In the genomic region with DNA sequence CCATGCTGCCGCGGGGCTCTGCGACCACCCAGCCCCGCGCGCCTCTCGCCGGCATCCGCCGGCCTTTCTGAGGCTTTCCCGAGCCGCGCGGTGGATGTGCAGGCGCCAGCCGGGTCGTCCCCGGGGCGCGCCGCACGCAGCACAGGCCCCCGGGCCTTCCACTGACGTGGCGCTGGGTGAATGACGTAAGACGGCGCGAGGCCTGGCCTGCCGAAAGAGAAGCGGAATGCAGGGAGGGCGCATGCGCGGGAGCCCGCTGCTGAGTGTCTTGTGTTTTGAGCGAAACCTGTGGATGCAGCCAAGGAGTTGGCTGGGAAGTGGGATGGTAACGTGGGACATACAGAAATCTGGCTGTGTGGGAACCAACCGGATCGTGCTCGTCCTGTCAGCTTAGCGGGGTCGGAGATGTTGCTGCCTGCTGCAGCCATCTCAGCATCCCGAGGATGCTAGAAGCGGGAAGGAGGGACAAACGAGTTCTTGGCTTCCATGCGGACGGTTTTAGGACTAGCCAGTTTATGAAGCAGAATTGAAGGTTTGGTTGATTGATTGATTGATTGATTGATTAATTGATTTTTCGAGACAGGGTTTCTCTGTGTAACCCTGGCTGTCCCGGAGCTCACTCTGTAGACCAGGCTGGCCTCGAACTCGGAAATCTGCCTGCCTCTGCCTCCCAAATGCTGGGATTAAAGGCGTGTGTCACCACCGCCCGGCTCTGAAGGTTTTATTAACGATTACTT, we compare ENCODE assay signal across 8 mouse cellular contexts. TPM values are rescaled to one million over a fixed set of nuclear protein-coding genes. Genes with fewer than 3 reads are reported as not detected.
A peak's percentile ranks its signal among the peaks of the same experiment; 100 is the strongest.
DNase-seq lines count a peak whose midpoint lies in the region; ATAC-seq and TF ChIP-seq lines count a peak whose summit lies in the region.

A gene (minus strand): TSS at position 113 of the 737 bp plus-strand sequence.

- peak within 1 kb of the TSS; percentile 99 for H3K9ac ChIP-seq in embryonic facial prominence, embryonic 13.5 days
- peak within 1 kb of the TSS; percentile 87 for H3K9ac ChIP-seq in heart, adult 2 months (ENCODE audit: low read depth, low read length)
- peak within 1 kb of the TSS; percentile 98 for H3K9ac ChIP-seq in limb, embryonic 13.5 days
- H3K9ac ChIP-seq in midbrain, embryonic 16.5 days (ENCODE audit: low read depth, low read length), result peak within 1 kb of the TSS; percentile 92

- no peaks in the 10 kb centered on the region for H3K27me3 ChIP-seq in embryonic facial prominence, embryonic 13.5 days
- no peaks in the 10 kb centered on the region for H3K27me3 ChIP-seq in heart, adult 2 months (ENCODE audit: control insufficient read depth, insufficient read depth, low read length)
- no peaks in the 10 kb centered on the region for H3K27me3 ChIP-seq in limb, embryonic 13.5 days
- H3K27me3 ChIP-seq in midbrain, embryonic 16.5 days (ENCODE audit: control insufficient read depth, insufficient read depth, low read depth, low read length), result no peaks in the 10 kb centered on the region

- peaks cover 17% of the 10 kb centered on the region for H3K4me1 ChIP-seq in embryonic facial prominence, embryonic 13.5 days
- H3K4me1 ChIP-seq in heart, adult 2 months (ENCODE audit: control insufficient read depth, insufficient read depth, low read length), result peaks cover 4% of the 10 kb centered on the region
- H3K4me1 ChIP-seq in limb, embryonic 13.5 days, result peaks cover 20% of the 10 kb centered on the region
- peaks cover 32% of the 10 kb centered on the region for H3K4me1 ChIP-seq in midbrain, embryonic 16.5 days (ENCODE audit: control insufficient read depth, insufficient read depth, low read length)

- no peaks in the 10 kb centered on the region for H3K9me3 ChIP-seq in embryonic facial prominence, embryonic 13.5 days
- 0 out of 2 replicates have a peak, but pooled peaks cover 3% of the 10 kb centered on the region for H3K9me3 ChIP-seq in limb, embryonic 13.5 days
- 0 out of 2 replicates have a peak, but pooled peaks cover 3% of the 10 kb centered on the region for H3K9me3 ChIP-seq in midbrain, embryonic 16.5 days (replicated peaks; ENCODE audit: control insufficient read depth, low read length, poor library complexity, severe bottlenecking)

- no peaks in the 10 kb centered on the region for H3K36me3 ChIP-seq in embryonic facial prominence, embryonic 13.5 days
- peaks cover 3% of the 10 kb centered on the region; the same call in 1 of the 2 replicates for H3K36me3 ChIP-seq in heart, adult 2 months (ENCODE audit: control insufficient read depth, insufficient read depth, low read length)
- H3K36me3 ChIP-seq in limb, embryonic 13.5 days, result no peaks in the 10 kb centered on the region
- no peaks in the 10 kb centered on the region for H3K36me3 ChIP-seq in midbrain, embryonic 16.5 days (ENCODE audit: control insufficient read depth, insufficient read depth, low read length)

- peak; percentile 94 for ATAC-seq in embryonic facial prominence, embryonic 13.5 days (ENCODE audit: insufficient number of reproducible peaks, insufficient read depth, low FRiP score, low TSS enrichment, low read depth)
- ATAC-seq in limb, embryonic 13.5 days (ENCODE audit: low FRiP score, low read depth), result peak; percentile 94
- peak; percentile 91 for ATAC-seq in midbrain, embryonic 16.5 days

- peak; percentile 90 for DNase-seq in 3134 (ENCODE audit: extremely low read depth, insufficient read length, low spot score)
- DNase-seq in adrenal gland, postnatal 36 days, result peak; percentile 98
- peak; percentile 96 to 100 for DNase-seq in heart, adult 2 months
- DNase-seq in kidney, adult 8-10 months, result peak; percentile 94 to 95
- peak; percentile 99 for DNase-seq in spleen, postnatal 10 days (ENCODE audit: low spot score in 2 of 2)

- peak within 1 kb of the TSS; percentile 100 for H3K4me3 ChIP-seq in embryonic facial prominence, embryonic 13.5 days
- peak within 1 kb of the TSS; percentile 79 for H3K4me3 ChIP-seq in heart, adult 2 months
- H3K4me3 ChIP-seq in limb, embryonic 13.5 days, result peak within 1 kb of the TSS; percentile 85
- H3K4me3 ChIP-seq in midbrain, embryonic 16.5 days (ENCODE audit: low read depth, low read length), result peak within 1 kb of the TSS; percentile 83

- H3K79me2 ChIP-seq in heart, adult 2 months (replicated peaks; ENCODE audit: control insufficient read depth, insufficient read depth, low read length), result no peaks in the 10 kb centered on the region; the same call in none of the 2 replicates

- H3K4me2 ChIP-seq in embryonic facial prominence, embryonic 13.5 days, result peak within 1 kb of the TSS; percentile 91
- H3K4me2 ChIP-seq in limb, embryonic 13.5 days (replicated peaks), result peak within 1 kb of the TSS; percentile 87
- peak within 1 kb of the TSS; percentile 93 for H3K4me2 ChIP-seq in midbrain, embryonic 16.5 days (ENCODE audit: low read length)

- intact Hi-C loops in heart, adult 2 months (cut with DNase I), result loop anchor here (1.0 to 5.0 kb wide), 3 partner anchors 18 to 149 kb away; a partner anchor contains a TSS

- TF ChIP-seq POLR2A in heart, adult 2 months (IDR thresholded peaks at IDR 0.05; ENCODE audit: insufficient read depth, low read depth, low read length), result peak; percentile 85

- no peak for TF ChIP-seq CTCF in heart, adult 2 months (IDR thresholded peaks at IDR 0.05)

- peak within 1 kb of the TSS; percentile 96 for H3K27ac ChIP-seq in embryonic facial prominence, embryonic 13.5 days
- peak within 1 kb of the TSS; percentile 99 for H3K27ac ChIP-seq in heart, adult 2 months
- peak within 1 kb of the TSS; percentile 94 for H3K27ac ChIP-seq in limb, embryonic 13.5 days
- peak within 1 kb of the TSS; percentile 98 for H3K27ac ChIP-seq in midbrain, embryonic 16.5 days (ENCODE audit: low read length)

- WGBS in embryonic facial prominence, embryonic 13.5 days, result 2% methylated on average over 54 of the region's 55 CpGs
- WGBS in heart, adult 2 months, result under 1% methylated on average over 55 of the region's 55 CpGs
- 2% methylated on average over 54 of the region's 55 CpGs for WGBS in limb, embryonic 13.5 days
- 2% methylated on average over 52 of the region's 55 CpGs for WGBS in midbrain, embryonic 16.5 days

- peak; percentile 55; the same call in 1 of the 2 replicates for TF ChIP-seq EP300 in heart, adult 2 months (IDR thresholded peaks at IDR 0.05; ENCODE audit: insufficient read depth, low read depth, low read length)

RNA-seq across cellular contexts. Expression of the gene that starts here (rescaled TPM):
- 10 to 100 TPM; 78.9 to 82.6 TPM for total RNA-seq in adrenal gland, postnatal 36 days (2021)
- polyA plus RNA-seq in embryonic facial prominence, embryonic 13.5 days (2015; fragmentation: Nextera tagmentation; extraction: Ambion mirVana), result 49.4 and 55.2 TPM in 2 replicates
- total RNA-seq in heart, adult 2 months (2021), result 10 to 100 TPM; 79.8 to 84.2 TPM
- polyA plus RNA-seq in heart, adult 2 months (2012; rRNA removed), result 33.0 and 67.7 TPM in 2 replicates
- 59.0 and 60.5 TPM in 2 replicates for polyA plus RNA-seq in limb, embryonic 13.5 days (2015; fragmentation: Nextera tagmentation; extraction: Ambion mirVana)
- polyA plus RNA-seq in midbrain, embryonic 16.5 days (2015; fragmentation: Nextera tagmentation; extraction: Ambion mirVana), result 58.8 and 64.1 TPM in 2 replicates

Comparison
In these comparisons a context has a peak if more than half of its experiments do, and no peak if none do; other contexts are left out.
1. Peak in every context shown above with its lines: DNase-seq, ATAC-seq, H3K4me3 ChIP-seq and H3K27ac ChIP-seq.